Mouse (Mus musculus) liver, embryonic 14.5 days (tissue): ENCODE measurements at regions not wholly inside any gene's neighbourhood (a gene's known extent, or its start where the extent isn't known, plus 50 kb on each side); places are given as distances from the start of the nearest gene placed in this dataset.

Experiments
- ATAC-seq: fragments of 200-750 bp; cut with Nextera tagmentation; 2 replicates; pipeline ENCODE4 v1.8.0; 2017; ENCODE audit warnings: moderate number of reproducible peaks, mild to moderate bottlenecking, moderate library complexity; ENCODE audit not compliant: insufficient read depth
- DNase-seq, 3 experiments: peaks; one replicate each; pipeline ENCODE4 v3.0.0-alpha.2; 2012 to 2013; ENCODE audit warnings: low read depth in 3 of 3, low spot score in 3 of 3
- H3K27ac ChIP-seq: fragments of 300-500 bp; sonication (generic); 2 replicates; pipeline ENCODE4 v1.5.1; 2014; ENCODE audit warnings: moderate library complexity, mild to moderate bottlenecking, control low read depth, inconsistent platforms
- H3K27me3 ChIP-seq: fragments of 300-500 bp; sonication (generic); 2 replicates; pipeline ENCODE4 v1.6.1; 2014; ENCODE audit warnings: mild to moderate bottlenecking, low read length, moderate library complexity; ENCODE audit not compliant: control insufficient read depth, insufficient read depth
- H3K36me3 ChIP-seq: fragments of 300-500 bp; sonication (generic); replicated peaks from 2 replicates; pipeline ENCODE4 v1.6.1; 2014; ENCODE audit warnings: low read depth; ENCODE audit not compliant: control insufficient read depth, insufficient read depth
- H3K4me1 ChIP-seq, 2 experiments: fragments of 200-500 bp in 1 of 2; fragments of 300-500 bp in 1 of 2; sonication (generic) in 1 of 2; replicated peaks; 2 replicates each; pipeline ENCODE4 v1.6.1; 2012 to 2014; ENCODE audit warnings: antibody characterized with exemption in 1 of 2, inconsistent platforms in 1 of 2, low read length in 1 of 2; ENCODE audit not compliant: control insufficient read depth in 2 of 2, insufficient read depth in 2 of 2
- H3K4me2 ChIP-seq: fragments of 300-500 bp; sonication (generic); 2 replicates; pipeline ENCODE4 v1.6.1; 2014; ENCODE audit warnings: low read depth, mild to moderate bottlenecking, control low read depth, moderate library complexity
- H3K4me3 ChIP-seq, 2 experiments: fragments of 200-500 bp in 1 of 2; fragments of 300-500 bp in 1 of 2; sonication (generic) in 1 of 2; 2 replicates each; pipeline ENCODE4 v1.5.1; 2012 to 2014; ENCODE audit warnings: low read depth in 2 of 2, low read length in 2 of 2, mild to moderate bottlenecking in 2 of 2, control low read depth in 1 of 2, inconsistent platforms in 1 of 2, moderate library complexity in 1 of 2; ENCODE audit not compliant: insufficient read depth in 1 of 2
- H3K9ac ChIP-seq: fragments of 300-500 bp; sonication (generic); replicated peaks from 2 replicates; pipeline ENCODE4 v1.6.1; 2014; ENCODE audit warnings: mild to moderate bottlenecking, control low read depth, moderate library complexity
- H3K9me3 ChIP-seq: fragments of 300-500 bp; sonication (generic); 2 replicates; pipeline ENCODE4 v1.6.1; 2016; ENCODE audit warnings: low read length, mixed read lengths; ENCODE audit not compliant: control insufficient read depth
- CTCF ChIP-seq: IDR thresholded peaks from 2 replicates; pipeline ENCODE4 v1.5.1; 2016; ENCODE audit warnings: antibody characterized with exemption, low read depth, control low read depth
- EP300 ChIP-seq: IDR thresholded peaks from 2 replicates; pipeline ENCODE4 v1.6.1; 2016; ENCODE audit warnings: antibody characterized with exemption, low read depth
- WGBS: fragments of 180-500 bp; shearing (Covaris S2); extraction: QIAGEN DNeasy Blood & Tissue Kit; methylation state at CpG from one replicate; pipeline ENCODE4 v1.1.7; 2014; ENCODE audit not compliant: insufficient replicate concordance; 5-methylcytosine and 5-hydroxymethylcytosine counted together

GRCm38 (mm10) chr6:138207293-138207844 lies 67.3 kb downstream of the Mgst1 start:
- DNase-seq (no peak), ATAC-seq (no peak)
- Histone ChIP-seq H3K4me2 (no peak overlapping the region), H3K27ac (no peak overlapping the region), H3K4me3 (no peak overlapping the region), H3K9me3 (no peaks in the 10 kb centered on the region), H3K9ac (no peak overlapping the region), H3K36me3 (no peaks in the 10 kb centered on the region), H3K4me1 (no peaks in the 10 kb centered on the region), H3K27me3 (no peaks in the 10 kb centered on the region)
- TF ChIP-seq CTCF (no peak), EP300 (no peak)
- 65% methylated on average over 7 of the region's 7 CpGs for WGBS

GRCm38 (mm10) chr6:138215189-138215588 lies 75.1 kb downstream of the Mgst1 start:
- H3K4me2 ChIP-seq, result no peak overlapping the region
- H3K9me3 ChIP-seq, result no peaks in the 10 kb centered on the region
- H3K9ac ChIP-seq, result no peak overlapping the region
- no peak for TF ChIP-seq EP300
- no peak for TF ChIP-seq CTCF
- no peak for DNase-seq
- no peaks in the 10 kb centered on the region for H3K36me3 ChIP-seq
- H3K27me3 ChIP-seq, result no peaks in the 10 kb centered on the region
- ATAC-seq, result no peak
- H3K4me3 ChIP-seq, result no peak overlapping the region
- H3K4me1 ChIP-seq, result no peaks in the 10 kb centered on the region
- H3K27ac ChIP-seq, result no peak overlapping the region

GRCm38 (mm10) chr6:138232403-138232802 lies 92.3 kb downstream of the Mgst1 start:
- Histone ChIP-seq H3K36me3 (no peaks in the 10 kb centered on the region), H3K9ac (no peak overlapping the region), H3K9me3 (no peaks in the 10 kb centered on the region), H3K4me1 (no peaks in the 10 kb centered on the region), H3K27me3 (no peaks in the 10 kb centered on the region), H3K4me3 (no peak overlapping the region), H3K4me2 (no peak overlapping the region), H3K27ac (no peak overlapping the region)
- ATAC-seq (no peak), DNase-seq (no peak)
- TF ChIP-seq EP300, result no peak
- TF ChIP-seq CTCF, result no peak
- 39% methylated on average over 4 of the region's 4 CpGs for WGBS

GRCm38 (mm10) chr6:138242837-138243236 lies 102.7 kb downstream of the Mgst1 start:
- H3K4me2 ChIP-seq, result no peak overlapping the region
- H3K9ac ChIP-seq, result no peak overlapping the region

GRCm38 (mm10) chr6:138266668-138267067 lies 126.6 kb downstream of the Mgst1 start:
- H3K4me3 ChIP-seq, result no peak overlapping the region
- ATAC-seq (peak; percentile 59), DNase-seq (peak in 1 of 3 experiments; percentile 9)
- WGBS, result 67% methylated on average over 3 of the region's 3 CpGs
- H3K27ac ChIP-seq, result no peak overlapping the region
- H3K27me3 ChIP-seq, result no peaks in the 10 kb centered on the region
- no peak overlapping the region for H3K4me2 ChIP-seq
- H3K36me3 ChIP-seq, result no peaks in the 10 kb centered on the region
- TF ChIP-seq EP300 (no peak), CTCF (no peak)
- H3K9me3 ChIP-seq, result no peaks in the 10 kb centered on the region
- H3K9ac ChIP-seq, result no peak overlapping the region
- 0 out of 4 replicates have a peak, but pooled peaks cover 0 to 2% of the 10 kb centered on the region in 2 experiments for H3K4me1 ChIP-seq

More at GRCm38 (mm10) chr6:138242837-138243236, 102.7 kb downstream of the Mgst1 start:
- H3K4me3 ChIP-seq, result no peak overlapping the region
- no peak overlapping the region for H3K27ac ChIP-seq
- ATAC-seq (no peak), DNase-seq (no peak)
- no peaks in the 10 kb centered on the region for H3K4me1 ChIP-seq
- TF ChIP-seq CTCF, result no peak
- TF ChIP-seq EP300, result no peak
- no peaks in the 10 kb centered on the region for H3K27me3 ChIP-seq
- no peaks in the 10 kb centered on the region for H3K36me3 ChIP-seq
- no peaks in the 10 kb centered on the region for H3K9me3 ChIP-seq
- 46% methylated on average over 1 of the region's 1 CpGs for WGBS
